Mouse (Mus musculus) spleen, postnatal 10 days (tissue): ENCODE data around the gene Foxn3.

ENCODE experiments used
- DNase-seq, 2 experiments: peaks; one replicate each; pipeline ENCODE4 v3.0.0; 2021 to 2022; ENCODE audit warnings: low spot score in 2 of 2

Foxn3 gene

DNA sequence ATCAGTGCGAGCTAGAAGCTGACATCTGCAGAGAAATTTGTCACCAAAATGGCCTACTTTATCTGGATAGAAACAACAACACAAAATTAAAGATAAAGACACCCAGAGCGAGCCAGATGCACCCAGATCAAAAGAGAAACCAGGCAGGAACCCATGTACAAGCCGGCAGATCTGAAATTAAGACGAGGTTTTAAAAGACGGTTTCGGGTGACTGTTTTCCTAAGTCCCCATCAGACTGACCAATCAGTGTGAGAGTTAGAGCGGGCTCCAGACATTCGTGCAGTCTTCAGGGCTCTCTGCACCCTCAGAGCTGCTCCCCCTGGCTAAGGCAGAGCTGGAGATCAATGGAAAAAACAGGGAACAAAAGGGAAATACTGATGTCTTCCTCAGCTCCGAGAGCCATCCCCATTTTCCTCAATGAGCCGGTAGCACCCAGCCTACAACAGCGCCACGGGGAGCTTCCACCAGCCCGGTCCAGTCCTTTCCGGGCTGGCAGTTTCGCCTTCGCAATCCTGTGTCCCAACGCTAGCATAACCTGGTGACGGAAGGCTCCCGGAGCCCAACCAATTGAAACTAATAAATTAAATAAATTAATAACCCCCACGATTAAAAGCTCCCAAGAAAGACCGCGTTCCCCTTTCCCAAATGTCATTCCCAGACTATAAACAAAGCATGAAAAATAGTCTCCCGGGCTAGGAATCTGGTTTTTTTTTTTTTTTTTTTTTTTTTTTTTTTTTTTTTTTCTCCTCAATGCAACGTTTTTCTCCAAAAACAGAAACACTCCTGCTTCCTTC, 1.1 kb downstream of the Foxn3 start:
- peak; percentile 57 to 58 for DNase-seq

DNA sequence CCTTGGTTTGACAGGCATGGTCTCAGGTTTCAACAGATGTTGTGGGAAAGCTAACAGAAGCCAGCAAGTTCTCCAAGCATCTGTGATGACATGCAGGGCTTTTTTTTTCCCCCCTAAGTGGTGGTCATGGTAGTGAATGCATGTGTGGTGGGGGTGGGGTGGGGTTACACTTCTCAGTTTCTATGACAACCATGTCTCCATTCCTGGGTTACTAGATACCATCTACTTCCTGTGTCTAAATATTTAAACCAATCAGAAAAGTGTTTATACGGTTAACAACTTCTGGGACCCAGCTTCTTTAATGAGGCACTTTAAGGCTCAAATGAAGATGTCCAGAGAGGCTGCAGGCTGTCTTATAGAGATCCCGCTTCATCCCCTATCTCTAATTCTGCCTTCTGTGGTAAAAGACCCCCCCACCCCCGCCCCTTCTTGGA, 2.0 kb downstream of the Foxn3 start:
- no peak for DNase-seq

DNA sequence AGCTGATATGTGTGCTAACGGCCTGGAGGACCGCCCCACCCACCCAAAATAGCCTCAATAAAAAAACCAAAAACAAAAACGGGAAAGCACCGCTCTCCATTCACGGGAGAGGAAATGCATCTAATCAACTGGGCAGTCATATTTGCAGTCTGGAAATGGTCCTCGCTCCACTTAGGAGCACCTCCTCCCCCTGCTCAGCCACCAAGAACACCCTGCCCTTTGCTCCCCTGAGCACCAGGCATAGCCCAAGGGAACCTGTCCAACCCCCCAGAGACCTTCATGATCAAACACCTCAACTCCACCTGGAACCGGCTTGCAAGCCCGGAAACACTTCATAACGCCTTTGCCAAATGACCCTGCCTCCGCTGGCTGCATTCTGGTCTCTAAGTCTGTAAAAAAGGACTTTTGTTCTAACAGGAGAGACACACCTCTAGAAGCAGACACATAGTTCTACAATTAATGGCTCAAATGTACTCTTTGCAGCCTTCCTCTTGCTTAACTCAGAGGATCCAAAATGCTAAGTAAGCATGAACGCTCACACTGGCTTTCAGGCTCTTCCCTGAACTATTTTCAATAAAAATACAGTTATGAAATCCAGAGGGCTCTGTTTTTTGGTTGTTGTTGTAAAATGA, 2.6 kb downstream of the Foxn3 start:
- DNase-seq, result no peak

DNA sequence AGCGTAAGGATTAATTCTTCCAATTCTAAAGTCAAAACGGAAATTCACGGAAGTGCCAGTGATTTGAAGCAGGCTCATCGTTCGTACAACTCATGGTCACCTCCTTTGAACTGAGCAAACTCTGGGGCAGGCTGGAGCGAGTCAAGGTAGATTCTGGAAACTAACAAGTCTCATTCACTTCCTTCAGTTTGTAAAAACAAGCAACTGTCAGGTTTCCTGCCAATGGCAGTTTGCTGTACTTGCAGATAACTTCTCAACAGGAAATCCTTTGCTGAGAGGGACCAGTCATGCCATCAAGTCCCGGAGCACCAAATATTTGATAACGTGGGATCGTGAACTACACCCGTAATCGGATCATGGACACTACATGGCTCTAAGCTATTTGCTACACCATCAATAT, 3.9 kb downstream of the Foxn3 start:
- DNase-seq, result no peak

DNA sequence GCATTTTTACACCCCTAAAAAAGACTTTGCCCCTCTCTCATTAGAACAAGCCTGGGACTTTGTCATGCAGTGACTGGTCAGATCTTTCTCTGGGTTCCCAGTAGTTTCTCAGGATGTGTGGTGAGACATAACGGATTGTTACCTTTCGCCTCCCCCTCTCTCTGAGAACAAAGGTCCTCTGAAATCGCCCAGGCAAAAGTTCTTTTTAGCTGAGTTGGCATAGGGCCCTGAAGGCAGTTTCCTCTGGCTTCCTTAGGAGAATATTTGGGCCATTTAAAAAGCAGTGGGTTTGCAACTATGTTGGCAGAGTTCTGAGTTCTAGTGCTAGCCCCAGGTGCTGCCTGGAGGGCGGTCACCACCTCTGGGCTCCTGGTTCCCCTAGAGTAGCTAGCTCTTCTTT, 4.9 kb downstream of the Foxn3 start:
- no peak for DNase-seq

DNA sequence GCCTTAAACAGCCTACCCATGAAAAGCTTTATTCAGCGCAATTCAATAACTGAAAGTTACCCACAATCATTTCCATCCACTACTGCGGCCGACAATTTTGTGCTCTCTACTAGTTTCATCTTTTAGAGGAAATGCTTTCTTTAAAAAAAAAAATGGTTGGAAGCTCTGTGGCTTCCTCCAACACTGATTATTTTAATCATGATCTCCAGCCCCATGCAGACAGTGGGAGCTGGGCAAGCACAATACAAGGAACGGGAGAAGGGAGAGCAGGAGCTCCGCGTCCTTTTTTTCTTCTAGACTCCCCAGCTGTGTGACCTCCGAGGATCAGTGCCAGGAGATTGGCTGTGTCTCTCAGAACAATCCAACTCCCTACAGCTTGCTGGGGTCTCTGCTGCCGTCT, 5.9 kb downstream of the Foxn3 start:
- no peak for DNase-seq

DNA sequence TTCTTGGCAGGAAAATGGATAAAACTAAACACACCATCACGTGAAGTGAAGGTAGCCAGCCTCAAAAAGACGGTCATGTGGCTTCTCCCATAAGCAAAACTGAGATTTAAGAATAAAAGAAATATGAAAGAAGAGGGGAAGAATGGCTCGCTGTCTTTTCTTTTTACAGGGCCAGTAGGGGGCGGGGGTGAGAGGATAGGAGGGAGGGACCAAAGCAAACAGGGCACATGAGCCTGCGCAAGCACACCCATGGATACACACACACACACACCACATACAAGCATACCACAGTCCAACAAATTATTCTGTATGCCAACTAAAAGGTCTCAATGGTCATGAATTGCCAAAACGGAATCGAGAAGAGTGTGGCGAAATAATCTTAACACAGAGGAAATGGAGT, 12.8 kb downstream of the Foxn3 start:
- DNase-seq, result peak in 1 of 2 experiments; percentile 61

DNA sequence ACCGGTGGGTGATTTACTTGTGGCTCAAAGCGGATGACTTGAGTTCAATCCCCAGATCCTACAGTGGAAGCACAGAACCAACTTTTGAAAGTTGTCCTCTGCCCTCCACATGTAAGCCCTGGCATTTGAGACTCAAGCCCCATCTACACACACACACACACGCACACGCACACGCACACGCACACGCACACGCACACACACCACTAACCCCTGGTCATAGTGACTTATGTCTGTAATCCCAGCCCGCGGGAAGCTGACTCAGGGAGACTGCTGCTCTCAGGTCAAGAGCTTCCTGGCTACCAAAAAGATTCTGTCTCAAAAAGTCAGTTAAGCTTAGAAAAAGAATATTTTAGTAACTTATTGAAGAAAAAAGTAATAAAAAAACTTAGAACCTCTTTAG, 13.6 kb downstream of the Foxn3 start:
- no peak for DNase-seq

DNA sequence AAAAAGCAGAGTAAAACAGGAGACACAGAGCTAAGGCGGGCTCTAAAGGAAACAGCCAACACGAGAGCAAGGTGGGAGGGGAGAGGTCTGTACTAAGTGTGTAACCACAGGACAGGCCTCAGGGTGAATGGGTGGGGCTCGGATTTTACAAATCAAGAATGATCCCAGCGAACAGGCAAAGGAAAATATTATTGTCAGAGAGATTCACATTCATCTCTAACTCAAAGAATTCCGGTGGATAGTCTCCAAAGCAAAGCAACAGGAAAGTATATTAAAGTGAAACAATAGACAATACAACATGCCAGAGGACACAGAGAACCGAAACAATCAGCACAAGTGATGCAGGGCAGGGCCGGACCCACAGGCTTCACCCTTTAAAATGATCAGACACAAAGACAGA, 15.0 kb downstream of the Foxn3 start:
- no peak for DNase-seq

DNA sequence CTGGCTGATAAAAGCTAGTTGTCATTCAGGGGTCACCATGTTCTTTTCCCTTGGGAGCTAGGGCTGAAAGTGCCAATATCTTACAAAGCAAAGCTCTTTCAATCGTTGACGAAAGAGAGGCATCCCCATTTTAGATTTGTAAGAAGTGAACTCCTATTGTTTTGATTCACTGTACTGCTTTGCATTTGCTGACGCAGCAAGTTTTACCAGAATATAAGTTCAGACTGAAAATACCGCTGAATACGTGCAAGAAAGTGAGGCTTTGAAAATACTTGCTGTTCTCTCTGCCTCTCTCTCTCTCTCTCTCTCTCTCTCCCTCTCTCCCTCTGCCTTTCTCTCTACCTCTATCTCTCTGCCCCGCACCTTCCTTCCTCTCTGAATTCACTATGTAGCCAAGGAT, 16.1 kb downstream of the Foxn3 start:
- no peak for DNase-seq

DNA sequence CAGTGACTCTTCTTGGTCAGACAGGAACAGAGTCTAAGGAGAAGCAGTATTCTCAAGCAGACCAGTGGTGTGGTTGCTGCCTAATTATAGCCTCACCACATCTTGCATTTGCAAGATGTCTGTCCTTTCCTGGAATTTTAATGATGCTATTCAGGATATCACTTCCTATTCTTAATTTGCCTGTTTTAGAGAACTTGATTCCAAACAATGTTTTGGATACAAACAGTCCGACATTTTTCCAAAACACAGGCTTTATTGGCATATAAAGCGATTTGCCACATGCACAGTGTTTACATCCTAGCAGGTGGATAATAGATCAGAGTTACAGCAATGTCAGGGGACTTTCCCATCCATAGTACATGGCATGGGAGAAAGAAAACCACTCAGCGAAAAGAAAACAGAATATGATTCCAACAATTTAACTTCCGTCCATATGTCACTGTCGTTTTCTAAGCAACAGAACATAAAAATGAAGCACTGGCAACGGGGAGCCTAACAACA, 18.1 kb downstream of the Foxn3 start:
- no peak for DNase-seq

DNA sequence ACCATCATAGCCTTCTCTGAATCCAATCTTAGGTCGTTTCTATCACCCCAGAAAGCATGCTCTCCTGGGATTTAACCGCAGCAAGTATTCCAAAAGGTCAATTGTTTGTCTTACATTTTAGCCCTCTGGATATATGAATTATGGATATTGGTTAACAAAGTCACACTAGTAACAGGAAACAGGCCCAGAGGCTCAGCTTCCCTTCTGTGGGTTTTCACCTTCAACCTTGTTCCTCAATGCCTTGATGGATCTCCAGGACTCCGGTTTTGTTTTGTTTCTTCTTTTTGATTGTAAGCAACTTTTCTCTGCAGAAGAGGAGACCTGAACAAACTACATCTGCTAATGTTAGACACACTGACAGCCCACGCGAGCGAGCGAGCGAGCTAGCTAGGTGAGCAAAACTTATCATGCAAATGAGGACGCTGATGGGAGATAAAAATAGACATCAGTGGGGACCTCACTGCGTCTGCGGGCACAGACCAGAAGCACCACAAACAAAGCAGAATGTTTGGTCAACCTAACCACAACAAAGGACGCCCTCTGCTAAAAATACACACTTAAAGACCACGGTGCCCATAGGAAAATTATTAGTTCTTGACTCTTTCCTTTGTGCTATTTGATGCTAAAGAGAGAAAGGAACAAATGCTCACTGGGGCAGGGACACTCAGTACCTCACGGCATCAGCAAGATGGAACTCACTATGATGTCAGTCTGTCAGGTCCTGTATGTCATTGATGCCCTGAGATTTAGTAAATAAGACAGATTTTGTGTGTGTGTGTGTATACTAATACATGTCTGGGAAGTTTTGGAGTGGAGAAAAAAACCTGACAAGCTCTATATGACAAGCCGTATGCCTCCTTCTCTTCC, 18.9 kb downstream of the Foxn3 start:
- no peak for DNase-seq

DNA sequence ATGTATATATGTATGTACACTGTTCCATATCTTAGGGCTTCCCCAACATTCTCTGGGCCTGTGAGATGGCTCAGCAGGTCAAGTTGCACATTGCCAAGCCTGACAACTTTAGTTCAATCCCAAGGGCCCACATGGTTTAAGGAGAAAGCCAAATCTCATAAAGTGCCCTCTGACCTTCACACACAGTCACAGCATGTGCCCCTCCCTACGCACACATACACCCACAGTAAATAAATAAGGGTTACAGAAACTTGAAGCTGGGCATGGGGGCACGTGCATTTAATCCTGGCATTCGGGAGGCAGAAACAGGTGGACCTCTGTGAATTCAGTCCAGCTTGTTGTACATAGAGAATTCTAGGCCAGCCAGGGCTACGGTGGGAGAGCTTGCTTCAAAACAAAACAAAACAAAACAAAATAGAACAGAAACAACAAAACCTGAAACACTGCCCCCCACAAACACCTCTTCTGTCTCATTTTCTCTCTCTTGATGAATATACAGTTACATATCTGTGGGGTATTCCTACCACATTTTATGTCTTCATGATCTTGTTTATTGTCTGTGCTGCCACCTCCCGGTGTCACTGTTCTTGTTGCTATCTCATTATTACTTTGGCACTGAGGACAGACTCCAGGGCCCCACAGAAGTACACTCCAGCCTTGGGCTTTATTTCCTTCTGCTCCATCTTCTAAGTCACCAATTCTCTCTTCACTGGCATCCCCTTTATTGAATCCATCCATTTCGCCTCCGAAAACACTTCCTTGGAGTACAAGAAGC, 19.8 kb downstream of the Foxn3 start:
- no peak for DNase-seq

DNA sequence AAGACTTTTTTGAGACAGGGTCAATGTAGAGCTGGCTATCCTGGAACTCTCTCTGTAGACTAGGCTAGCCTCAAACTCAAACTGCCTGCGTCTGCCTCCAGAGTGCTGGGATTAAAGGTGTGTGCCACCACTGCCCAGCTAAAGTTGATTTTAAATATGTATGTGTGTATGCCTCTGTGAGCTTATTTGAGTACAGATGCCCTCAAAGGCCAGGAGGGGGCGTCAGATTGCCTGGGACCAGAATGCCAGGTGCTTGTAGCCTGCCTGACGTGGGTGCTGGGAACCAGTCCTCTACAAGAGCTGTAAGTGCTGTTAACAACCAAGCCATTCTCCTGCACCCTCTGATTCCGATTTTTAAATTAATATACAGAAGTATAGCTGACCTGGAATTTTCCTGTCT, 23.2 kb downstream of the Foxn3 start:
- no peak for DNase-seq

DNA sequence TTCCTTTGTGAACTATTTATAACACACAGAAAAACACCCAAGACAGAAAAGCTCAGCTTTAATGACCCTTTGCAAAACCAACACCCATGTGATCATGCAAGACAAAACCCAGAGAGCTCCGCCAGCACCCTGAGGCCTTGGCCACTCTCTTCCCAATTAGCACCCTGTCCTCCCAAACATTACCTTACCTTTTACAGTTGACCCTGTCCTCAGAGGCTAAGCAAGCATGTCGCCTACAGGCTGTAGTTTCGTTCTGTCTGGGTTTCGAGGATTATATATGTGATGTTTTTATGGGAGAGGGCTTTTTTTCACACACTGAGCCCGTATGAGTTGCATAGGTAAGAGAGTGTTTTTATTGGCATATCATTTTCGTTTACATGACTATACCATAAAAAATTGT, 26.1 kb downstream of the Foxn3 start:
- no peak for DNase-seq

DNA sequence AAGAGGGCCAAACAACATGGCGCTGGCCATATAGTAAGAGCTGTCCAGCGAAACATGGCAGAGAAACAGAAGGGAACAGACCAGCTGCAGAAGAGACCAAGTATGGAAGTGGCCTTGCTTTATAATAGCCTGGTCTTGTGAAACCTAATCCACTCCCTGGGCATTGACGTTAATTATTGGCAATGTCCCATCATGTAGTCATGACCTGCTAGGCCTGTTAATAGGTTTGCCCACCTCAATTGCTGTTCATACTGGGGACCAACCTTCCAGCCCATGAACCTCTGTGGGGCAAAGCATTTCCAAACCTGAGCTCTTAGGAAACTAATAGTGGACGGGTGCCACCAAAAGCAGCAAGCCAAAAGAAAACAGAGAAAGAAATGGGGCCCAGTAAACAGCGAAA, 27.0 kb downstream of the Foxn3 start:
- no peak for DNase-seq

DNA sequence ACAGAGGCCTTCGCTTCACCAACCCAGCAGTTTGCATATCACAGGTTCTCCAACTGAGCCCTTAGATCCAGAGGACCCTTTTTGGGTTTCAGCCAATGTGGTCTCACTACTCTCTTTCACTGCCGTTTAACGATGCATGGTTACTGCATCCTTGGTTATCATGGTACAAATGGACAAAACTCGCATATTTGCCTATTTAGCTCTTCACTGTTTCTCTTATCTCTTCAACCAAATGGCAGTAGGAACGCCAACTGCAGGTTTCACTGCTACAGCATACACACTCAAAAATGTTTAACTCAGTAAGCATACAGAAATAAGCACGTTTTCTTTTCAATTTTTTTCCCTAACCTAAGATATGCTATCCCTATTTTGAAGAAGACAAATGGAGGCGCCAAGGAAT, 31.0 kb downstream of the Foxn3 start:
- DNase-seq, result no peak

DNA sequence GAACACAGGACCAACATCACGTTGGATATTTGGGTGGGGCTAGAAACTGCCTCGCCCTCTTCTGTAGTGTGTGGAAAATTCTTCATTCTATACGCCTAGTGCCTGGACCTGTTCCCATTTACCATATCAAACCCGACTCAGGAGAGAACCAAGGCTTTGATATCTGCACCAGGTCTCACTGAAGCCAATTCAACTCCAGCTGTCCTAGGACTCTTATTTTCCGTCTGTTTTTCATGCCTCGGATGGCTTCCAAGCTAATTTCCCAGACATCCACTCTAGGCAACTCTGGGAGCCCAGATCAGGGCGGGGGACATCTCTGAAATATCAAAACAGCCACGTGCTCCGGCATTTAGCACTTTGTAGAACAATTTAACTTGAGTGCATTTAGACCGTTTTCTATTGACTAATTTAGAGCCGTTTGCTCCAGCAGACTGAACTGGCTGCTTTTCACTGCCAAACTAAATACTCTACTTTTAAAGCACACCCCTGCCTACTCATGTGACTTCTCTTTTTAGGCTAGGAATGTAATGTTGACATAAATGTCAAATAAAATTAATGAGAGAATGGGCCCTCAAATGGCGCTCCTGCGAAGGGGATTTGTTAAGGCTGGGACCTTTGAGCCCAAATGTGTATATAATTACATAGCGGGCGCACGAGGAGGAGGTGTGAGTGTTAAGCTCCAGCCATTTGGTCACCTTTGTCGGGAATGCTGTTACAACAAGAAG, 33.5 kb downstream of the Foxn3 start:
- DNase-seq, result no peak

DNA sequence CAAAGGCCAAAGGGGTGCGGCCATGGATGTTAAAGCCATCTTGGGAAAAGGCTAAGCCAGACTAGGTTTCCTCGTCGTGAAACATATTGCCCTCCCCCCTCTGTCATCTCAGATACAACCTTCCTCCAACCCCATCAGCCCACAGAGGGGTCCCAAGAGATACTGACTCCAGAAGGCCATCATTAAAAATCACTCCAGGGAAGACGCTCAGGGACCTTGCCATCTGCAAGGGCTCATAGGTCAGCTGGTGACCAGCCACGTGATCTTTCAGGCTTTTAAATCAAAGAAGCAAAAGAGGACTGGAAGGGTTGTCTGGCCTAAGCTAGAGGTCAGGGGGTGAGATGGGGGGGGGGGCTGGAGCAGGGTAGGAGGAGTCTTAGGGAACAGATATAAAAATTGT, 34.4 kb downstream of the Foxn3 start:
- DNase-seq, result no peak

DNA sequence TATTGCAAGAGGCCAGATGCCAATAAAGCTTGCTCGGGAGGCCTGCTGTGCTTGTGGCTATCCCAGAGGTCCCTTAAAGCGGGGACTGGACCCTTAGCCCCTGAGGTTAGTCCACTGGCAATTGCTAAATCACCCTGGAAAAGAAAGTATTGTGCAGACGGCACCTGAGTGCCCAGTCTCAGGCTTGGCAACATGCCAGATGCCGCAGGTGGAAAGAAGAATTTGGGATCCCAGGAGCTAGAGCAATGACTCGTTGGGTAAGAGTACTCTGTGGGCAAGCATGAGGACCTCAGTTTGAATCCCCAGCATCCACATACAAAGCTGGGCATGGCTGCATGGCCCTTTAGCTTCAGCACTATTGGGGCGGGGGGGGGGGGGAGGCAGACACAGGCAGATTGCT, 35.9 kb downstream of the Foxn3 start:
- DNase-seq, result no peak

DNA sequence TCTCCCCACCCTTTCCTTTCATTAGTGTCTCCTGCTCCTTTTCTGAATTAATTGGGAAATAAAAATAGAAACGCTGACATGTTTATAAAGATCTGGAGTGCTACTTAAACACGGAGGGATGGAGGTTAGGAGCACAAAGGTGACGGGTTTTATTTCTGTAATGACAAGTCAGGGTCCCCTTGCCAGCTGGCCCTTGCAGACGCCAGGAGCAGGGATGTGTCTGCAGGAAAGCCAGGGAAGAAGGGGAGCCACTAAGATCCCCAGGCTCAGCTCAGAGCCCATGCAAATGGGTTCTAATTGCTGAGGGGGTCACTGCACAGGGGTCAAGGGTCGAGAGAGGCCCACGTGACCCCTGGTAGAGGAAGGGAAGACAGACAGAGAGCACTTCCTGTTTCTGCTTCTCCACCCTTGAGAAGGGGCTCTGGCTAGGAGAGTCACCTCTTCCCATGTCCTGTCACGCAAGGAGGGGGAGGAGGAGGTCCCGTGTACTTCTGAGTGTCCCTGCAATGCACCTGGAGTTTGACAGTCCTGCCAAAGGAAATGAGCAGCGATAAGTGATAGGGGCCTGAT, 36.7 kb downstream of the Foxn3 start:
- DNase-seq, result no peak
